Mouse (Mus musculus): ENCODE data around the gene Emilin2. TPM values are rescaled to one million over a fixed set of nuclear protein-coding genes. Genes with fewer than 3 reads are reported as not detected.

The Emilin2 gene
- total RNA-seq, 4 experiments from 2014 or later, result 3.1 to 5.2 (median 3.9) TPM

GRCm38 (mm10) chr17:71206136-71206893 lies 105.5 kb downstream of the Emilin2 start:
- DNase-seq (ENCODE audit: low spot score in 2 of 2), result no peak

GRCm38 (mm10) chr17:71204809-71205091 lies 107.0 kb downstream of the Emilin2 start:
- no peak for DNase-seq (ENCODE audit: low spot score in 2 of 2)

GRCm38 (mm10) chr17:71203998-71204808 lies 107.6 kb downstream of the Emilin2 start:
- DNase-seq (ENCODE audit: low spot score in 2 of 2), result no peak

Other genes with a start within 250 kb of the Emilin2 start
- 100 to 1,000 TPM in 2 of 4 experiments, 10 to 100 TPM in 2; 87.1 to 123 (median 105) TPM for gene Lpin2, start 129.4 kb downstream of the Emilin2 start, total RNA-seq (2022)
- gene Gm4707, start 147.9 kb upstream of the Emilin2 start, total RNA-seq (2022), result 1 to 10 TPM; 1.7 to 3.8 (median 2.7) TPM
- 10 to 100 TPM; 30.3 to 34.7 (median 33.9) TPM for gene Smchd1, start 163.4 kb upstream of the Emilin2 start, total RNA-seq (2022)
- under 1 TPM; 0.37 to 0.73 (median 0.64) TPM for gene Ndc80, start 214.9 kb upstream of the Emilin2 start, total RNA-seq (2022)
- gene Spdya, start 240.1 kb upstream of the Emilin2 start, total RNA-seq (2022), result 1 to 10 TPM; 1.1 to 2.4 (median 2.1) TPM

Data from layer of hippocampus, adult 8-10 months (tissue).